In genomic region chr6:29693953-29694352, GRCm38 (mm10) we compare ENCODE assay signal across 8 mouse cellular contexts. TPM values are rescaled to one million over a fixed set of nuclear protein-coding genes. Genes with fewer than 3 reads are reported as not detected.
DNase-seq lines count a peak whose midpoint lies in the region; ATAC-seq and TF ChIP-seq lines count a peak whose summit lies in the region.

Gene Tspan33, plus strand, starts transcription at chr6:29694222.

- no peaks in the 10 kb centered on the region; the same call in none of the 2 replicates for H3K4me1 ChIP-seq in bone marrow, adult 2 months (ENCODE audit: control insufficient read depth, insufficient read depth, low read length)
- 0 out of 2 replicates have a peak, but pooled peaks cover 4% of the 10 kb centered on the region for H3K4me1 ChIP-seq in embryonic facial prominence, embryonic 14.5 days (ENCODE audit: control insufficient read depth, insufficient read depth, low read length)
- H3K4me1 ChIP-seq in limb, embryonic 13.5 days: peaks cover 10% of the 10 kb centered on the region; the same call in 1 of the 2 replicates
- peaks cover 11% of the 10 kb centered on the region for H3K4me1 ChIP-seq in midbrain, embryonic 15.5 days

- under 1% methylated on average over 41 of the region's 41 CpGs for WGBS in bone marrow, adult 2 months
- WGBS in embryonic facial prominence, embryonic 14.5 days: 0% methylated on average over 9 of the region's 41 CpGs
- under 1% methylated on average over 36 of the region's 41 CpGs for WGBS in limb, embryonic 13.5 days
- WGBS in midbrain, embryonic 15.5 days: under 1% methylated on average over 41 of the region's 41 CpGs

- no peaks in the 10 kb centered on the region for H3K9me3 ChIP-seq in embryonic facial prominence, embryonic 14.5 days (ENCODE audit: control insufficient read depth, low read length)
- no peaks in the 10 kb centered on the region for H3K9me3 ChIP-seq in limb, embryonic 13.5 days
- no peaks in the 10 kb centered on the region for H3K9me3 ChIP-seq in midbrain, embryonic 15.5 days

- TF ChIP-seq CTCF in bone marrow, adult 2 months (IDR thresholded peaks at IDR 0.05; ENCODE audit: control insufficient read depth, insufficient read depth, low read length): no peak

- peak; percentile 98 for ATAC-seq in embryonic facial prominence, embryonic 14.5 days (ENCODE audit: low read depth)
- peak; percentile 98 for ATAC-seq in limb, embryonic 13.5 days (ENCODE audit: low FRiP score, low read depth)
- peak; percentile 99 for ATAC-seq in midbrain, embryonic 15.5 days (replicated peaks)

- peak; percentile 82; the same call in 1 of the 2 replicates for TF ChIP-seq POLR2A in bone marrow, adult 2 months (IDR thresholded peaks at IDR 0.05; ENCODE audit: borderline replicate concordance, control insufficient read depth, low read depth, low read length)

- peak within 1 kb of the TSS; percentile 76 for H3K9ac ChIP-seq in embryonic facial prominence, embryonic 14.5 days (ENCODE audit: low read depth, low read length)
- peak within 1 kb of the TSS; percentile 73 for H3K9ac ChIP-seq in limb, embryonic 13.5 days
- peak within 1 kb of the TSS; percentile 80 for H3K9ac ChIP-seq in midbrain, embryonic 15.5 days

- peak; percentile 90 for DNase-seq in A20 (ENCODE audit: low read depth, low spot score)
- peak; percentile 96 for DNase-seq in embryonic facial prominence, embryonic 14.5 days (ENCODE audit: low spot score)
- peak; percentile 90 for DNase-seq in heart, adult 8-10 months (ENCODE audit: low spot score)
- DNase-seq in kidney, adult 9 months: peak; percentile 96
- DNase-seq in spleen, adult 18-20 months: peak; percentile 76 to 86

- H3K27me3 ChIP-seq in embryonic facial prominence, embryonic 14.5 days (replicated peaks; ENCODE audit: control insufficient read depth, insufficient read depth, low read length): peaks cover 30% of the 10 kb centered on the region
- peaks cover 50% of the 10 kb centered on the region for H3K27me3 ChIP-seq in limb, embryonic 13.5 days
- H3K27me3 ChIP-seq in midbrain, embryonic 15.5 days (replicated peaks): peaks cover 13% of the 10 kb centered on the region

- no peaks in the 10 kb centered on the region for H3K36me3 ChIP-seq in embryonic facial prominence, embryonic 14.5 days (ENCODE audit: control insufficient read depth, insufficient read depth, low read length)
- H3K36me3 ChIP-seq in limb, embryonic 13.5 days: no peaks in the 10 kb centered on the region
- no peaks in the 10 kb centered on the region for H3K36me3 ChIP-seq in midbrain, embryonic 15.5 days (replicated peaks)

- H3K27ac ChIP-seq in bone marrow, adult 2 months (ENCODE audit: control insufficient read depth, insufficient read depth, low read depth, low read length, poor library complexity): peak within 1 kb of the TSS; percentile 71
- H3K27ac ChIP-seq in embryonic facial prominence, embryonic 14.5 days (replicated peaks; ENCODE audit: low read depth, low read length): no peak within 1 kb of the TSS
- H3K27ac ChIP-seq in limb, embryonic 13.5 days: no peak within 1 kb of the TSS
- peak within 1 kb of the TSS; percentile 54; the same call in 1 of the 2 replicates for H3K27ac ChIP-seq in midbrain, embryonic 15.5 days

- peak within 1 kb of the TSS; percentile 99 for H3K4me2 ChIP-seq in embryonic facial prominence, embryonic 14.5 days (ENCODE audit: low read depth, low read length)
- peak within 1 kb of the TSS; percentile 100 for H3K4me2 ChIP-seq in limb, embryonic 13.5 days (replicated peaks)
- H3K4me2 ChIP-seq in midbrain, embryonic 15.5 days: peak within 1 kb of the TSS; percentile 100

- peak within 1 kb of the TSS; percentile 85 for H3K4me3 ChIP-seq in bone marrow, adult 2 months (replicated peaks; ENCODE audit: control insufficient read depth, low read depth, low read length)
- H3K4me3 ChIP-seq in embryonic facial prominence, embryonic 14.5 days (ENCODE audit: low read depth, low read length): peak within 1 kb of the TSS; percentile 73
- H3K4me3 ChIP-seq in limb, embryonic 13.5 days: peak within 1 kb of the TSS; percentile 74
- peak within 1 kb of the TSS; percentile 95 for H3K4me3 ChIP-seq in midbrain, embryonic 15.5 days

RNA-seq across cellular contexts. Expression of gene Tspan33, which starts in this region (rescaled TPM):
- polyA plus RNA-seq in bone marrow, adult 2 months (2011; ENCODE audit: insufficient read depth, insufficient read length, low replicate concordance, missing spikeins): 167 and 175 TPM in 2 replicates
- polyA plus RNA-seq in embryonic facial prominence, embryonic 14.5 days (2014; fragmentation: Nextera tagmentation; extraction: Ambion mirVana): 3.4 and 5.0 TPM in 2 replicates
- 1 to 10 TPM; 2.0 to 2.7 (median 2.3) TPM for total RNA-seq in heart, adult 8-10 months (2022)
- polyA plus RNA-seq in limb, embryonic 13.5 days (2015; fragmentation: Nextera tagmentation; extraction: Ambion mirVana): 4.6 and 5.1 TPM in 2 replicates
- 6.5 and 8.3 TPM in 2 replicates for polyA plus RNA-seq in midbrain, embryonic 15.5 days (2015; fragmentation: Nextera tagmentation; extraction: Ambion mirVana)

Comparison
In these comparisons a context has a peak if more than half of its experiments do, and no peak if none do; other contexts are left out.
1. RNA of gene Tspan33 (polyA plus RNA-seq): 167 to 175 TPM in bone marrow, adult 2 months; 6.5 to 8.3 TPM in midbrain, embryonic 15.5 days, 3.4 to 5.0 TPM in embryonic facial prominence, embryonic 14.5 days and 4.6 to 5.1 TPM in limb, embryonic 13.5 days; every median in the first group is over 10 times any median in the second.
2. H3K27ac ChIP-seq: peak in bone marrow, adult 2 months (single experiment) and midbrain, embryonic 15.5 days (single experiment); none in embryonic facial prominence, embryonic 14.5 days (single experiment) and limb, embryonic 13.5 days (single experiment).
3. Peak in every context shown above with its lines, with median percentiles within 50 percentile points of each other: DNase-seq, H3K4me3 ChIP-seq, ATAC-seq, H3K4me2 ChIP-seq and H3K9ac ChIP-seq.